Mouse (Mus musculus) stomach, embryonic 15.5 days (tissue): ENCODE data around the gene Zkscan3. TPM values are rescaled to one million over a fixed set of nuclear protein-coding genes. Genes with fewer than 3 reads are reported as not detected.

ENCODE experiments used
- ATAC-seq: fragments of 200-750 bp; cut with Nextera tagmentation; 2 replicates; pipeline ENCODE4 v1.8.0; 2017; ENCODE audit warnings: low read depth, moderate number of reproducible peaks, moderate TSS enrichment; ENCODE audit not compliant: insufficient read depth, low FRiP score
- H3K27ac ChIP-seq: fragments of 300-500 bp; sonication (generic); 2 replicates; pipeline ENCODE4 v1.5.1; 2015; ENCODE audit warnings: mild to moderate bottlenecking, inconsistent platforms
- H3K27me3 ChIP-seq: fragments of 300-500 bp; sonication (generic); replicated peaks from 2 replicates; pipeline ENCODE4 v1.6.1; 2015; ENCODE audit warnings: inconsistent platforms
- H3K36me3 ChIP-seq: fragments of 300-500 bp; sonication (generic); 2 replicates; pipeline ENCODE4 v1.6.1; 2015; ENCODE audit warnings: inconsistent platforms
- H3K4me1 ChIP-seq: fragments of 300-500 bp; sonication (generic); 2 replicates; pipeline ENCODE4 v1.6.1; 2015; ENCODE audit warnings: inconsistent platforms
- H3K4me2 ChIP-seq: fragments of 300-500 bp; sonication (generic); 2 replicates; pipeline ENCODE4 v1.6.1; 2015; ENCODE audit warnings: mild to moderate bottlenecking, inconsistent platforms
- H3K4me3 ChIP-seq: fragments of 300-500 bp; sonication (generic); replicated peaks from 2 replicates; pipeline ENCODE4 v1.5.1; 2015; ENCODE audit warnings: inconsistent platforms
- H3K9ac ChIP-seq: fragments of 300-500 bp; sonication (generic); 2 replicates; pipeline ENCODE4 v1.6.1; 2015; ENCODE audit warnings: inconsistent platforms
- H3K9me3 ChIP-seq: fragments of 300-500 bp; sonication (generic); 2 replicates; pipeline ENCODE4 v1.6.1; 2016; ENCODE audit warnings: inconsistent platforms
- WGBS: fragments of 180-500 bp; shearing (Covaris S2); methylation state at CpG from one replicate; pipeline ENCODE4 v1.1.7; 2015; 5-methylcytosine and 5-hydroxymethylcytosine counted together
- microRNA counts: library from miRNA; unstranded; fragments of <30 nt; microRNA quantifications from one replicate; lab custom pipeline; 2016
- microRNA-seq: library from miRNA; unstranded; fragments of <30 nt; microRNA quantifications from one replicate; pipeline ENCODE4, GENCODE M21; 2016
- polyA plus RNA-seq: library from polyadenylated mRNA; unstranded; fragments of >200 nt; fragmentation: Nextera tagmentation; extraction: Ambion mirVana; gene quantifications from 2 replicates; pipeline ENCODE4 v1.2.1, GENCODE M21; 2015

Gene Zkscan3
- polyA plus RNA-seq, 1 experiment from 2014 or later, result 77.7 TPM

DNA sequence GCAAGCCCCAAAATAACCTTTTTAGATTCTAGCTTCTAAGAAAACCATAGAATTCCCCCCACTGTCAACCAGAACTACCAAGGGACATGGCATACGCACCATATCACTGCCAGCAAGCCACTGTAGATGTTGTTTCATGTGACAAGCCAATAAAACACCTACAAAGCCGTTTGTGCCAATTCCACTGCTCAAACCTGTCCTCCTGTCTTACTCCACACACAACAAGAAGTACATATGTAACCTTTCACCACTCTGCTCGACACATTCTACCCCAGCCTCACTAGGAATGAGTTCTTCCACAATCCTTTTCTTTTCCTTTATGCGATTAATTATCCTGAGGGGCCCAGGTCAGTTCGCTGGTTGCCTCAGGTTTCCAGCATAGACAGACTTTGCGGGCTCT lies 6.9 kb downstream of the Zkscan3 start:
- Histone ChIP-seq H3K9ac (no peak overlapping the region), H3K9me3 (no peaks in the 10 kb centered on the region), H3K36me3 (peaks cover 46% of the 10 kb centered on the region), H3K27ac (no peak overlapping the region), H3K27me3 (no peaks in the 10 kb centered on the region), H3K4me3 (no peak overlapping the region), H3K4me1 (no peaks in the 10 kb centered on the region), H3K4me2 (no peak overlapping the region)
- no peak for ATAC-seq
- 94% methylated on average over 6 of the region's 6 CpGs for WGBS

GRCm38 (mm10) chr13:21395211-21395610 lies 7.3 kb downstream of the Zkscan3 start:
- WGBS, result 90% methylated on average over 1 of the region's 1 CpGs
- Histone ChIP-seq H3K4me3 (no peak overlapping the region), H3K36me3 (peaks cover 50% of the 10 kb centered on the region), H3K27me3 (no peaks in the 10 kb centered on the region), H3K27ac (no peak overlapping the region), H3K9me3 (no peaks in the 10 kb centered on the region), H3K4me2 (no peak overlapping the region), H3K4me1 (no peaks in the 10 kb centered on the region), H3K9ac (no peak overlapping the region)
- no peak for ATAC-seq

DNA sequence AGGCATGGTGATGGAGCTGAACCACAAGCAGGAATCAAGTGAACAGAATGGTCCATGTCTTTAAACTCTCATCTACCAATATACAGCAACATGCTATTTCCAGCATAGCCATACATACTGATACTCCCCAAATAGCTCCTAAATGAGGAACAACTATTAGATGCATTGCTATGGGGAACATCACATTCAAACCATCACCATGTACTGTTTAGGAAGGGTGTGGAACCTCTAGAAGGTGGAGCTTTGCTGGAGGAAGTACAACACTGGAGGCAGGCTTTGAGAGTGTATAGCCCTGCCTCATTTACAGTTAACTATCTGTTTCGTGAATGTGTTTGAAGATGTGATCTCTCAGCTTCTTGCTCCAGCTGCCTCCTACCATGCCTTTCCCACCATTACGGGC lies 24.8 kb downstream of the Zkscan3 start:
- Histone ChIP-seq H3K36me3 (no peaks in the 10 kb centered on the region), H3K4me3 (no peak overlapping the region), H3K27me3 (no peaks in the 10 kb centered on the region), H3K27ac (no peak overlapping the region), H3K4me2 (no peak overlapping the region), H3K9me3 (no peaks in the 10 kb centered on the region), H3K4me1 (no peaks in the 10 kb centered on the region), H3K9ac (no peak overlapping the region)
- no peak for ATAC-seq
- 81% methylated on average over 2 of the region's 2 CpGs for WGBS

- Histone ChIP-seq H3K4me2 (no peak overlapping the region), H3K4me1 (no peaks in the 10 kb centered on the region), H3K4me3 (no peak overlapping the region), H3K27me3 (no peaks in the 10 kb centered on the region), H3K36me3 (peaks cover 13% of the 10 kb centered on the region), H3K9me3 (no peaks in the 10 kb centered on the region), H3K27ac (no peak overlapping the region), H3K9ac (no peak overlapping the region)
- ATAC-seq, result no peak
- WGBS, result 84% methylated on average over 2 of the region's 2 CpGs
Observed at GRCm38 (mm10) chr13:21372700-21373099, 29.9 kb downstream of the Zkscan3 start.

GRCm38 (mm10) chr13:21366635-21367034 lies 35.9 kb downstream of the Zkscan3 start:
- Histone ChIP-seq H3K4me2 (no peak overlapping the region), H3K27me3 (no peaks in the 10 kb centered on the region), H3K36me3 (peaks cover 13% of the 10 kb centered on the region), H3K27ac (no peak overlapping the region), H3K9ac (no peak overlapping the region), H3K9me3 (no peaks in the 10 kb centered on the region), H3K4me3 (no peak overlapping the region), H3K4me1 (peaks cover 12% of the 10 kb centered on the region)
- no peak for ATAC-seq
- WGBS, result 71% methylated on average over 6 of the region's 6 CpGs

DNA sequence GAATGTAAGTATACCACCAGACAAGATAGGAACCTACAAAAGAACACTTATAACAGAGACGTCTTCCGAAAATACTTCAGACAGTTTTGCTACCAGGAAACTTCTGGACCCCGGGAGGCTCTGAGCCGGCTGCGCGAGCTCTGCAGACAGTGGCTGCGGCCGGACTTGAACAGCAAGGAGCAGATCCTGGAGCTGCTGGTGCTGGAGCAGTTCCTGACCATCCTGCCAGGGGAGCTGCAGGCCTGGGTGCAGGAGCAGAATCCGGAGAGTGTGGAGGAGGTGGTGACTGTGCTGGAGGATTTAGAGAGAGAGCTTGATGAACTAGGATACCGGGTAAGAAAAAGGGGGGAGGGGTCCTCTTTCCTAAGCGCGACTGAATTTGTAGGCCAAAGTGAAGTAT lies 38.8 kb downstream of the Zkscan3 start:
- 72% methylated on average over 12 of the region's 12 CpGs for WGBS
- no peaks in the 10 kb centered on the region for H3K27me3 ChIP-seq
- H3K4me3 ChIP-seq, result peak overlapping the region; percentile 67
- H3K9me3 ChIP-seq, result no peaks in the 10 kb centered on the region
- peaks cover 12% of the 10 kb centered on the region for H3K4me1 ChIP-seq
- H3K4me2 ChIP-seq, result peak overlapping the region; percentile 57
- ATAC-seq, result no peak
- no peak overlapping the region for H3K27ac ChIP-seq
- H3K9ac ChIP-seq, result no peak overlapping the region
- H3K36me3 ChIP-seq, result peaks cover 4% of the 10 kb centered on the region

GRCm38 (mm10) chr13:21362621-21363248 lies 39.8 kb downstream of the Zkscan3 start, which contains the start of gene Zscan12:
TSS of gene Zscan12 (plus strand) at chr13:21362820.
- Histone ChIP-seq H3K4me2 (peak within 1 kb of the TSS; percentile 57), H3K4me3 (peak within 1 kb of the TSS; percentile 67), H3K27me3 (no peaks in the 10 kb centered on the region), H3K27ac (peak within 1 kb of the TSS; percentile 67), H3K4me1 (peaks cover 12% of the 10 kb centered on the region), H3K9me3 (no peaks in the 10 kb centered on the region), H3K36me3 (no peaks in the 10 kb centered on the region), H3K9ac (peak within 1 kb of the TSS; percentile 75)
- peak; percentile 99 for ATAC-seq
- under 1% methylated on average over 28 of the region's 29 CpGs for WGBS

DNA sequence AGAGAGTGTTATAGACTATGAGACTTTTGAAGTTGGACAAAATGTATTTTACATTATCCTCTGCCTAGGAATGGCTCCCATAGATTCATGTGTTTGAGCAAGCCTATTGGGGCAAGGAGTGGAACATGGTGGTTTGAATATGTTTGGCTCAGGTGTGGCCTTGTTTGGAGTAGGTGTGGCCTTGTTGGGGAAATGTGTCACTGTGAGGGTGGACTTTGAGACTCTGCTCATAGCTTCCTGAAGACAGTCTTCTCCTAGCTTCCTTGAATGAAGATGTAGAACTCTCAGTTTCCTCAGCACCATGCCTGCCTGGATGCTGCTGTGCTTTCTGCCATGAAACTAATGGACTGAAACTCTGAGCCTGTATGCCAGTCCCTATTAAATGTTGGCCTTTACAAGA lies 52.0 kb downstream of the Zkscan3 start:
- H3K9ac ChIP-seq, result no peak overlapping the region
- H3K27ac ChIP-seq, result no peak overlapping the region
- no peaks in the 10 kb centered on the region for H3K4me1 ChIP-seq
- H3K4me2 ChIP-seq, result no peak overlapping the region
- no peak for ATAC-seq
- no peaks in the 10 kb centered on the region for H3K27me3 ChIP-seq
- no peaks in the 10 kb centered on the region for H3K9me3 ChIP-seq
- no peaks in the 10 kb centered on the region for H3K36me3 ChIP-seq
- no peak overlapping the region for H3K4me3 ChIP-seq

DNA sequence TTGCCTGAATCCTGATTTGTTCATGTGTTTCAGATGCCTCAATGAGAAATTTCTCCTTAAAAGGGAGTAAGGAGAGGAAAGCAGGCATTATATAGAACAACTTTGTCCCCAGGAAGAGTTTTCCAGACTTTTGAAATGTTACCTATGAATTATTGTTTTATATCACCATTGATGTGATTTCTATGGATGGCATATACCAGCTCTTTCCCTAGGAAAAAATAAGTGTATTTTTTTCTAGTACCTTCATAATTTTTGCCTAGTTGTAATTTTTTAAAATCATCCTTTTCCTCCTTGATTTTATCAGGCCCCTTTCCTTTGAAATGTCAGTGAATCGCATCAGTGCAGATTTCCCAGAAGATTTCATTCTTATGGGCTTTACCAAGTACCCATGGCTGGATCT lies 55.9 kb downstream of the Zkscan3 start, which contains the start of gene Olfr1367:
TSS of gene Olfr1367 (plus strand) at position 301 of the 400 bp plus-strand sequence.
- Histone ChIP-seq H3K36me3 (no peaks in the 10 kb centered on the region), H3K4me3 (no peak within 1 kb of the TSS), H3K9ac (no peak within 1 kb of the TSS), H3K27me3 (no peaks in the 10 kb centered on the region), H3K4me2 (no peak within 1 kb of the TSS), H3K4me1 (no peaks in the 10 kb centered on the region), H3K9me3 (no peaks in the 10 kb centered on the region), H3K27ac (no peak within 1 kb of the TSS)
- 79% methylated on average over 1 of the region's 1 CpGs for WGBS
- ATAC-seq, result no peak

MicroRNAs within 50 kb of the gene (microRNA counts, 519-probe panel; counts per million panel counts)
- microRNA mmu-miR-1896 (lab: Ali Mortazavi, UCI), result 2,609 counts per million, percentile 62 among the panel's probes with 10 or more counts

Small RNA genes lying within 50 kb of the gene (microRNA-seq; reads per million reads assigned to microRNA genes)
- not detected for gene Mir1896
- not detected for gene Mir6942

Other genes with a start within 250 kb of the Zkscan3 start
- 132 and 143 TPM in 2 replicates for gene Trim27, start 223.3 kb downstream of the Zkscan3 start, polyA plus RNA-seq
- gene Gpx5, start 110.0 kb downstream of the Zkscan3 start, polyA plus RNA-seq, result not detected in 2 replicates
- gene Gpx6, start 90.6 kb downstream of the Zkscan3 start, polyA plus RNA-seq, result not detected in 2 replicates
- gene Olfr1367, start 55.8 kb downstream of the Zkscan3 start, polyA plus RNA-seq, result not detected in 2 replicates
- gene Zscan12, start 39.9 kb downstream of the Zkscan3 start, polyA plus RNA-seq, result 9.9 and 10.0 TPM in 2 replicates
- 2.5 and 2.6 TPM in 2 replicates for gene Pgbd1, start 38.3 kb upstream of the Zkscan3 start, polyA plus RNA-seq
- 33.0 and 36.3 TPM in 2 replicates for gene Zscan26, start 51.0 kb upstream of the Zkscan3 start, polyA plus RNA-seq
- 2.4 and 2.6 TPM in 2 replicates for gene Nkapl, start 65.8 kb upstream of the Zkscan3 start, polyA plus RNA-seq
- 2.9 and 3.1 TPM in 2 replicates for gene Zkscan4, start 76.2 kb upstream of the Zkscan3 start, polyA plus RNA-seq
- not detected in 2 replicates for gene Gm10065, start 76.7 kb upstream of the Zkscan3 start, polyA plus RNA-seq
- 0.68 and 1.1 TPM in 2 replicates for gene AK157302, start 92.5 kb upstream of the Zkscan3 start, polyA plus RNA-seq
- gene Gm11273, start 98.7 kb upstream of the Zkscan3 start, polyA plus RNA-seq, result 8.8 and 32.6 TPM in 2 replicates
- 5.4 and 5.5 TPM in 2 replicates for gene Zkscan8, start 128.4 kb upstream of the Zkscan3 start, polyA plus RNA-seq
- 0.26 and 0.27 TPM in 2 replicates for gene Olfr1366, start 140.1 kb upstream of the Zkscan3 start, polyA plus RNA-seq
- 0.06 TPM in 1 of 2 replicates, not detected in the other for gene Olfr1535, start 157.1 kb upstream of the Zkscan3 start, polyA plus RNA-seq
- not detected in 2 replicates for gene Olfr1364, start 179.0 kb upstream of the Zkscan3 start, polyA plus RNA-seq
- not detected in 2 replicates for gene Olfr1362, start 211.3 kb upstream of the Zkscan3 start, polyA plus RNA-seq
- gene Olfr11, start 239.8 kb upstream of the Zkscan3 start, polyA plus RNA-seq, result not detected in 2 replicates